Mouse (Mus musculus): ENCODE data around the gene Gm48552. TPM values are rescaled to one million over a fixed set of nuclear protein-coding genes. Genes with fewer than 3 reads are reported as not detected.

The Gm48552 gene
- polyA plus RNA-seq, 1 experiment from 2014 or later: not detected

DNA sequence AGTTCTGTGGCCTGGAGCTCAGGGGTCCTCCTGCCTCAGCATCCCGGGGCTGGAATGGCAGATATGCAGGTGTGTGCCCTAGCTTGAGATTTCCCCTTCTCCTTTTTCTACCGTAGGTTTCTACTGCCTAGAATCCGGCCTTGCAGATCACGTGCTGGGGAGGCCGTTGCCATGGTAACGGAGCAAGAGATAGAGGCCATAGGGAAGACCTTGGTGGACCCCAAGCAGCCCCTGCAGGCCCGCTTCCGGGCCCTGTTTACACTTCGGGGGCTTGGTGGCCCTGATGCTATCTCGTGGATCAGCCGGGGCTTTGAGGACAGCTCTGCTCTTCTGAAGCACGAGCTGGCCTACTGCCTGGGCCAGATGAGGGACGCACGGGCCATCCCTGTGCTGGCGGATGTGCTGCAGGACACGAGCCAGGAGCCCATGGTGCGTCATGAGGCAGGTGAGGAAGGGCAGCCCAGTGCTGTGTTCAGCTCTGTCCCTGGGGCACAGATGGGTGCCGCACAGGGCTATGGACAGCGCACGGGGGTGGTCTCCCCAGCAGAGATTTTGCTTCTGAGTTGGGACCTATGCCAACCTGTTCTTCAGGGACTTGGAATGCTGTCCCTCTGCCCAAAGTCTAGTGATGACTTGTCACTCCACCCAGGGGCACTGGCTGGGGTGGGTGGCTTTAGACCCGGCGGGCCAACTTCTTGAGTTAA lies 3.0 kb upstream of the Gm48552 start:
- Histone ChIP-seq H3K4me2 (ENCODE audit: low read depth, low read length) (no peak overlapping the region; the same call in 1 of the 2 replicates), H3K36me3 (replicated peaks; ENCODE audit: control insufficient read depth, insufficient read depth, low read depth, low read length) (peaks cover 7% of the 10 kb centered on the region), H3K4me3 (ENCODE audit: low read depth, low read length) (no peak overlapping the region), H3K9ac (replicated peaks; ENCODE audit: low read length) (no peak overlapping the region), H3K9me3 (replicated peaks; ENCODE audit: control insufficient read depth, low read length) (no peaks in the 10 kb centered on the region), H3K4me1 (ENCODE audit: control insufficient read depth, insufficient read depth, low read length) (no peaks in the 10 kb centered on the region), H3K27me3 (ENCODE audit: control insufficient read depth, insufficient read depth, low read length) (no peaks in the 10 kb centered on the region), H3K27ac (replicated peaks; ENCODE audit: low read depth, low read length) (no peak overlapping the region)
- 87% methylated on average over 22 of the region's 22 CpGs for WGBS
- DNase-seq (ENCODE audit: low spot score) (no peak), ATAC-seq (replicated peaks; ENCODE audit: insufficient number of reproducible peaks, low FRiP score, low TSS enrichment, low read depth) (no peak)

DNA sequence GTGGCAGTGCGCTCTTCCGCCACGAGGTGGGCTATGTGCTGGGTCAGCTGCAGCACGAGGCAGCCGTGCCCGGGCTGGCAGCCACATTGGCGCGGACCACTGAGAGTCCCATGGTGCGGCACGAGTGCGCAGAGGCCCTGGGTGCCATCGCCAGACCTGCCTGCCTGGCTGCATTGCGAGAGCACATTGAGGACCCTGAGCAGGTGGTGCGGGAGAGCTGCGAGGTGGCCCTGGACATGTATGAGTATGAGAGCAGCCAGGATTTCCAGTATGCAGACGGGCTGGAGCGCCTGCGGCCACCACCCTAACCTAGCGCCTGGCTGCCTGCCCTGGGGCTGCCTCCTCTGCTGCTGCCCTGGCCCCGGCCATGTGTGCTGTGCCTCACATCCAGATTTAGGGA lies 1.1 kb upstream of the Gm48552 start:
- Histone ChIP-seq H3K27me3 (ENCODE audit: control insufficient read depth, insufficient read depth, low read length) (no peaks in the 10 kb centered on the region), H3K4me1 (ENCODE audit: control insufficient read depth, insufficient read depth, low read length) (no peaks in the 10 kb centered on the region), H3K36me3 (replicated peaks; ENCODE audit: control insufficient read depth, insufficient read depth, low read depth, low read length) (peaks cover 7% of the 10 kb centered on the region), H3K27ac (replicated peaks; ENCODE audit: low read depth, low read length) (no peak overlapping the region), H3K9me3 (replicated peaks; ENCODE audit: control insufficient read depth, low read length) (no peaks in the 10 kb centered on the region), H3K4me3 (ENCODE audit: low read depth, low read length) (no peak overlapping the region), H3K4me2 (ENCODE audit: low read depth, low read length) (no peak overlapping the region), H3K9ac (replicated peaks; ENCODE audit: low read length) (no peak overlapping the region)
- 91% methylated on average over 20 of the region's 20 CpGs for WGBS
- no peak for DNase-seq (ENCODE audit: low spot score)
- no peak for ATAC-seq (replicated peaks; ENCODE audit: insufficient number of reproducible peaks, low FRiP score, low TSS enrichment, low read depth)

DNA sequence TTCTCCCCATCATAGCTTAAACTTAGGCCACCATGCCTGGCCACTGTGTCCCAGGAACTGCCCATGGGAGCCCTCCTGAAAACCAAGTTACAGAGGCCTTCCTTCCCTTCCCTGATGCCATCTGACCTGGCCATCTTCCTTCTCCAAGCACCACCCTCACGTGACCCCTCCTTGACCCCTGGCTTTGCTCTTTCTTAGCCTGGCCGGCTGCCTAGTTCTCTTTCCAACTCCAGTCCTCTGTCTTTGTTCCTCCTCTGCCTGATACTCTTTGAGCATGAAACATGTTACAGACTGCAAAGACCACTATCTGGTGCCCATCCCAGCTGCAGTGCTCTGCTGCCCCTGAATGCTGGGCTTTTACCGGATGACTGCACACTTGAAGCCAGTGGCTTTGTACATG lies 568 bp downstream of the Gm48552 start:
- peaks cover 7% of the 10 kb centered on the region for H3K36me3 ChIP-seq (replicated peaks; ENCODE audit: control insufficient read depth, insufficient read depth, low read depth, low read length)
- H3K9me3 ChIP-seq (replicated peaks; ENCODE audit: control insufficient read depth, low read length): no peaks in the 10 kb centered on the region
- H3K4me3 ChIP-seq (ENCODE audit: low read depth, low read length): no peak overlapping the region
- DNase-seq (ENCODE audit: low spot score) (no peak), ATAC-seq (replicated peaks; ENCODE audit: insufficient number of reproducible peaks, low FRiP score, low TSS enrichment, low read depth) (no peak)
- no peak overlapping the region for H3K4me2 ChIP-seq (ENCODE audit: low read depth, low read length)
- no peak overlapping the region for H3K9ac ChIP-seq (replicated peaks; ENCODE audit: low read length)
- no peak overlapping the region for H3K27ac ChIP-seq (replicated peaks; ENCODE audit: low read depth, low read length)
- H3K27me3 ChIP-seq (ENCODE audit: control insufficient read depth, insufficient read depth, low read length): no peaks in the 10 kb centered on the region
- WGBS: 70% methylated on average over 3 of the region's 3 CpGs
- no peaks in the 10 kb centered on the region; the same call in 1 of the 2 replicates for H3K4me1 ChIP-seq (ENCODE audit: control insufficient read depth, insufficient read depth, low read length)

DNA sequence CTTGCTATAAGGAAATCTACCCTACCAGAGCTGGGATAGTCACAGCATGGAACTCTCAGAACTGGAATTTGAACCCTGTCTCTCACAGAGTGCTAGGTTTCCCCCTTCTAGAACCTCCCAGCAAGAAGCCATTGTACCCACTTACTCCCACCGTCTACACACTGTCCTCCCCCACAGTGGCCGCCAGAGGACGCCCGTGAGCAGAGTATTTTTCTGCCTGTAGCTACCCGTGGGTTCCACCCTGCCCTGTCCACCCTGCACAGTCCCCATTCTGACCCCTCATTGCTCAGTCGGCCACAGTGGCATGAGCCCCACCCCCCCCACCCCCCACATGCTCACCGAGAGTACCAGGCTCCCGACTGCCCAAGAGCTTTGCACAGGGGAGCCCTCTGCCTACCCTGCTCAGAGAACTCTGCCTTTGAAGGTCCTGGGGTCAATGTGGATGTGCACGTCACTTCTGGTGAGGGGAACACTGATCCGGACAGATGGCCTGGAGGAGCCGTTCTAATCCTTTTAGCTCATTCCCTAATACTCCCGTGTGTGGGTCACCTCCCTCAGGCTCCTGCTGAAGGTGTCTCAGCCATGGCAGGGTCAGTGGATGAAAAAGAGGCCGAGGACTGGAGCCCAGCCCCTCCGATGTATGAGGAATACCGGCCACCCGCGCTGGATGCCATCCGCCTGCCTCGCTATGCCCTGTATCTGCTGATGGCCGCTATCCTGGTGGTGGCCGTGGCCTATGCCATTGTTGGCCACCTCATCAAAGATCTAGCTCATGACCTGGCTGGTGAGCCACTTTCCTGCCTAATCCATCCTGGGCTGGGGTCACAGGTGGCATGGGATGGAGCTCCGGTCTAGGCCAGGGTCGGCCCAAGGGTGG lies 1.2 kb downstream of the Gm48552 start:
- Histone ChIP-seq H3K4me3 (ENCODE audit: low read depth, low read length) (no peak overlapping the region), H3K27ac (replicated peaks; ENCODE audit: low read depth, low read length) (no peak overlapping the region), H3K9ac (replicated peaks; ENCODE audit: low read length) (no peak overlapping the region), H3K27me3 (ENCODE audit: control insufficient read depth, insufficient read depth, low read length) (no peaks in the 10 kb centered on the region), H3K4me2 (ENCODE audit: low read depth, low read length) (no peak overlapping the region), H3K9me3 (replicated peaks; ENCODE audit: control insufficient read depth, low read length) (no peaks in the 10 kb centered on the region), H3K4me1 (ENCODE audit: control insufficient read depth, insufficient read depth, low read length) (no peaks in the 10 kb centered on the region; the same call in 1 of the 2 replicates), H3K36me3 (replicated peaks; ENCODE audit: control insufficient read depth, insufficient read depth, low read depth, low read length) (peaks cover 7% of the 10 kb centered on the region)
- 62% methylated on average over 23 of the region's 23 CpGs for WGBS
- peak; percentile 20 for ATAC-seq (replicated peaks; ENCODE audit: insufficient number of reproducible peaks, low FRiP score, low TSS enrichment, low read depth)
- peak; percentile 59 for DNase-seq (ENCODE audit: low spot score)

DNA sequence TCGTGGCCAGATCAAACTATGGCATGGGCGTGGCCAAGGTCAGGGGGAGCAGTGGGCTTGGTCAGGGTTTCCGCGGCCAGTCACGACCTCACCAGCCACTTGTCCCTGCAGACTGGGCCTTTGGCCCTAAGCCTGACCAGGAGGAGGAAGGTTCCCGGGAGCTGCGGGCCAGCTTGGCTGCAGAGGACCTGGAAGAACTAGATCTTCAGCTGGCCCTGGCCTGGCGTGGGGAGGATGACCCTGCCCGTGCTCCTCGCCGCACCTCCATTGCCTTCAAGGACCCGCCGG lies 1.8 kb downstream of the Gm48552 start:
- ATAC-seq (replicated peaks; ENCODE audit: insufficient number of reproducible peaks, low FRiP score, low TSS enrichment, low read depth) (no peak), DNase-seq (ENCODE audit: low spot score) (no peak)
- WGBS: 88% methylated on average over 13 of the region's 13 CpGs

DNA sequence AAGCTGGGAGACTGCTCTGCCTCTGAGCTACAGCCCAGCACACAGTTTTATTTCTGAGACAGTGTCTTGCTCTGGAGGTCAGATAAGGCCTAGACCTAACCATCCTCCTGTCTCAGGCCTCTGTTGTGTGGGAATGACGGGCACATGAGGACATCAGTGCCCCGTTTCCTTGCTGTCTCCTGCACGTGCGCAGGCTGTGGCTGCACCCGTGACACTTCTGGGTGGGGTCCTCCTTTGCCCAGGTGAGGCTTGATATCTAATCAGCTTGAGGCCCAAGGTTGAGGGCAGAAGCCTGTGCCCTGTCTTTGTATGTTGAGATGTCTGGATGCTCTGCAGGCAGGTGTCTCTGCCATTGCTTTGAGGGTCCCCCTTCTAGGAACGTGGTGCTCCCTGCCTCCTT lies 3.5 kb downstream of the Gm48552 start:
- no peak overlapping the region for H3K27ac ChIP-seq (replicated peaks; ENCODE audit: low read depth, low read length)

More for the DNA sequence above, 1.8 kb downstream of the Gm48552 start:
- no peaks in the 10 kb centered on the region; the same call in 1 of the 2 replicates for H3K4me1 ChIP-seq (ENCODE audit: control insufficient read depth, insufficient read depth, low read length)
- H3K36me3 ChIP-seq (replicated peaks; ENCODE audit: control insufficient read depth, insufficient read depth, low read depth, low read length): peaks cover 7% of the 10 kb centered on the region
- no peak overlapping the region for H3K4me2 ChIP-seq (ENCODE audit: low read depth, low read length)
- no peak overlapping the region for H3K9ac ChIP-seq (replicated peaks; ENCODE audit: low read length)
- H3K27me3 ChIP-seq (ENCODE audit: control insufficient read depth, insufficient read depth, low read length): no peaks in the 10 kb centered on the region
- H3K4me3 ChIP-seq (ENCODE audit: low read depth, low read length): no peak overlapping the region
- H3K9me3 ChIP-seq (replicated peaks; ENCODE audit: control insufficient read depth, low read length): no peaks in the 10 kb centered on the region
- no peak overlapping the region for H3K27ac ChIP-seq (replicated peaks; ENCODE audit: low read depth, low read length)

DNA sequence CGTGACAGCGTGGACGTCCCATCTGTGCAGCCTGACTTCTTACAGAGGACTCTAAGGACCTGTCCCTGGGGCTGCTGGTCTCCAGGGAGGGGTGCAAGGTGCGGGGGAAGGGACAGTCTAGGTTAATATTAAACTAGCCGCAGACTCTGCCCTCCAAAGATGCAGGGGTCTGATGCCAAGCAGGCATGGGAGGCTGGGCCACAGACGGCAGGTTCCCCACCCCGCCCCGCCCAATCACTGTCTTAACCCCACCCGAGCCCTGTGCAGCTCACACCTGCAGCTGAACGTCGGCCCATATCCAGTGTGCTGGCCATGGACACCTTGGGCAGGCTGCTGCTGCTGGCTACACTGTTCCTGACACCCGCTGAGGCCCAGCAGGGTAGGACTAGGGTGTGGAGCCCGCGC lies 4.0 kb downstream of the Gm48552 start, which contains the start of gene Smim24:
TSS of gene Smim24 (plus strand) at position 271 of the 405 bp plus-strand sequence.
- H3K36me3 ChIP-seq (replicated peaks; ENCODE audit: control insufficient read depth, insufficient read depth, low read depth, low read length): peaks cover 4% of the 10 kb centered on the region; the same call in 1 of the 2 replicates
- H3K4me1 ChIP-seq (ENCODE audit: control insufficient read depth, insufficient read depth, low read length): no peaks in the 10 kb centered on the region; the same call in 1 of the 2 replicates
- H3K27ac ChIP-seq (replicated peaks; ENCODE audit: low read depth, low read length): no peak within 1 kb of the TSS
- H3K27me3 ChIP-seq (ENCODE audit: control insufficient read depth, insufficient read depth, low read length): no peaks in the 10 kb centered on the region
- peak within 1 kb of the TSS; percentile 24; the same call in 1 of the 2 replicates for H3K4me2 ChIP-seq (ENCODE audit: low read depth, low read length)
- peak within 1 kb of the TSS; percentile 39 for H3K9ac ChIP-seq (replicated peaks; ENCODE audit: low read length)
- H3K9me3 ChIP-seq (replicated peaks; ENCODE audit: control insufficient read depth, low read length): no peaks in the 10 kb centered on the region
- no peak for DNase-seq (ENCODE audit: low spot score)
- ATAC-seq (replicated peaks; ENCODE audit: insufficient number of reproducible peaks, low FRiP score, low TSS enrichment, low read depth): no peak
- H3K4me3 ChIP-seq (ENCODE audit: low read depth, low read length): peak within 1 kb of the TSS; percentile 2; the same call in 1 of the 2 replicates
- WGBS: 66% methylated on average over 14 of the region's 14 CpGs

More for the DNA sequence above, 3.5 kb downstream of the Gm48552 start:
- no peaks in the 10 kb centered on the region for H3K27me3 ChIP-seq (ENCODE audit: control insufficient read depth, insufficient read depth, low read length)
- H3K4me3 ChIP-seq (ENCODE audit: low read depth, low read length): no peak overlapping the region
- no peaks in the 10 kb centered on the region for H3K9me3 ChIP-seq (replicated peaks; ENCODE audit: control insufficient read depth, low read length)
- DNase-seq (ENCODE audit: low spot score): no peak
- H3K9ac ChIP-seq (replicated peaks; ENCODE audit: low read length): no peak overlapping the region
- no peaks in the 10 kb centered on the region; the same call in 1 of the 2 replicates for H3K4me1 ChIP-seq (ENCODE audit: control insufficient read depth, insufficient read depth, low read length)
- H3K36me3 ChIP-seq (replicated peaks; ENCODE audit: control insufficient read depth, insufficient read depth, low read depth, low read length): peaks cover 7% of the 10 kb centered on the region
- ATAC-seq (replicated peaks; ENCODE audit: insufficient number of reproducible peaks, low FRiP score, low TSS enrichment, low read depth): no peak
- 80% methylated on average over 6 of the region's 6 CpGs for WGBS
- no peak overlapping the region for H3K4me2 ChIP-seq (ENCODE audit: low read depth, low read length)
